Mouse (Mus musculus): ENCODE measurements around the gene Klf5.

DNA sequence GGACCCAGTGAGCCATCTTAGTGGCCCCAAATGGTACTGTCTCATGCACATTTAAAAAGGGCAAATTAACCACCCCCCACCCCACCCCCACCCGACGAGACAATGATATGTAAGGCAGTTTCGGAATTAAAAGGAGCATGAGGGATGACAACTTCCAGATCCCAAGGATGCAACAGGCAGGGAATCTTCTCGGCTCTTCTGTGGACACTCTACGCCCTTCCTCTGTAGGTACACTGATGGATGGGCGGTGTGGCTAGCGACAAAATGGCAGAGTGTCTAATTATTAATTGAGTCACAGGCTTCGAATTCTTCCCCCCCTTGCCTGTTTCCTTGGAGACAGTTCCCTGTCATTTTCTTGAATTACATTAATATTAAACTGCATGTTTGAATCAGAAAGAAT, 40.5 kb downstream of the Klf5 start:
- TF ChIP-seq MYOG (IDR thresholded peaks at IDR 0.05; ENCODE audit: control insufficient read depth in 1 of 3, insufficient read depth in 1 of 3, insufficient read length in 2 of 3, low read depth in 2 of 3) (no peak), E2F4 (IDR thresholded peaks at IDR 0.05; ENCODE audit: insufficient read depth) (no peak), POLR2A (IDR thresholded peaks at IDR 0.05; ENCODE audit: insufficient read length, low read depth) (no peak), TCF12 (IDR thresholded peaks at IDR 0.05; ENCODE audit: insufficient read depth, poor library complexity, severe bottlenecking) (no peak), MAX (IDR thresholded peaks at IDR 0.05; ENCODE audit: low read depth) (no peak), POLR2AphosphoS2 (IDR thresholded peaks at IDR 0.05; ENCODE audit: insufficient read length, low read depth) (no peak), MYOD1 (IDR thresholded peaks at IDR 0.05; ENCODE audit: control insufficient read depth in 1 of 3, insufficient read length in 2 of 3, low read depth in 2 of 3) (no peak)
